Mouse (Mus musculus): ENCODE measurements around the gene Tmem95. TPM values are rescaled to one million over a fixed set of nuclear protein-coding genes. Genes with fewer than 3 reads are reported as not detected.

The Tmem95 gene
- total RNA-seq (2023) = not detected

DNA sequence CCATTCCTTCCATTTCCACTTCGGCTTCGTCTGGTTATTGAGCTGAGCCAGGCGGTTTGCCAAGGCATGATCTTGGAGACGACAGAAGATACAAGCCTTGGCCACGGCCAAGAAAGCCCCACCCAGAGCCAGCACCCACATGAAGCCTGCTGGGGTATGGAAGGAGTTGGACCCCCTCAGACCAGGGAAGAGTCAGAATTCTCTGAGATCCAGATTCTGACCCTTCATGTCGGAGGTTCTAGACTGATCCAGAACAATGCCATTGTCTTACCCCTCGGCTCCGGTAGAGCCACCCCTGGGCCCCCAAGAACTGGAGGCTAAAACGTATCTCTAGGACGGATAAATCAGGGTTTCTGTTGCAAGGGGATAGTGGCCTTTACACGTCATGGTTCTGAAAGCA, at the start of gene Tmem95:
TSS of gene Tmem95 (minus strand) at position 141 of the 400 bp plus-strand sequence.

DNA sequence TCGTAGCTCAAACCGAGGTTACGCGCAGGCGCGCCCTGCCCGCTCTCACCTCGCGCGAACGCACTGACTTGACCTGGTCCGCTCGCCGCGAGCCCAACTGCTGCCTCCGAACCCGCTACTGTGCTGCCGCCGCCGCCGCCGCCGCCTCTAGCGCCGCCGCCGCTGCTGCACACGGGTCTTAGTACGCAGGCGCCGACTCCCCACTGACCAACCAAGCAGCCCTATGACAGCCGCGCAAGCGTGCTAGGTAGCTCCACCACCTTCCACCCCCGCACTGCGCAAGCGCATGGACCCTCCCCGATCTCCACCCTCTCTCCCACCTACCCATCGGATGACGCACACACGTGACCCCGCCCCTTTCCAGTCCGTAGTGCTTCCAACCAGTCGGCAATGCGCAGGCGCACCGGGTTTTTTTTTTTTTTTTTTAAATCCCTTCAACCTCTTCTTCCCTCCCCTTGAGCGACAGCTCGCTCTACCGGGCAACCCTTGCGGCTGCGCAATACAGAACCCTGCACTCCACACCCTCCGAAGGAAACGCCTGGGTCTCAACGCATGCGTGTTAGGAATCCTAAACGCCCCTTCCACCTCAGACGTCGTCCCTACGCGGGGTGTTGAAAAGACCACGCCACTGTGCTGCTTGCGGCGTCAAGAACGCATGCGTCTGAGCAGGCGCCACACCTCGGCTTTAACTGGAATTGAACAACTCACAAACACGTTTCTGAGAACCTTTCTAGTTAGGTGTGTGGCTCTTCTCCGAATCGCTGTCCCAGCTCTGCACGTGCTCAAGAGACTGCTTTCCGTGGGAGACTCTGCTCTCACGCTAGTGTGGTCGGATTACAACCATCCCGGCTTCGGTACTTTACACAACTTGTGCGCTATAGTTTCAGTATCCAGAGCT, 43.5 kb upstream of the Tmem95 start, which contains the start of gene Eif5a:
TSS of gene Eif5a (minus strand) at position 845 of the 898 bp plus-strand sequence.

DNA sequence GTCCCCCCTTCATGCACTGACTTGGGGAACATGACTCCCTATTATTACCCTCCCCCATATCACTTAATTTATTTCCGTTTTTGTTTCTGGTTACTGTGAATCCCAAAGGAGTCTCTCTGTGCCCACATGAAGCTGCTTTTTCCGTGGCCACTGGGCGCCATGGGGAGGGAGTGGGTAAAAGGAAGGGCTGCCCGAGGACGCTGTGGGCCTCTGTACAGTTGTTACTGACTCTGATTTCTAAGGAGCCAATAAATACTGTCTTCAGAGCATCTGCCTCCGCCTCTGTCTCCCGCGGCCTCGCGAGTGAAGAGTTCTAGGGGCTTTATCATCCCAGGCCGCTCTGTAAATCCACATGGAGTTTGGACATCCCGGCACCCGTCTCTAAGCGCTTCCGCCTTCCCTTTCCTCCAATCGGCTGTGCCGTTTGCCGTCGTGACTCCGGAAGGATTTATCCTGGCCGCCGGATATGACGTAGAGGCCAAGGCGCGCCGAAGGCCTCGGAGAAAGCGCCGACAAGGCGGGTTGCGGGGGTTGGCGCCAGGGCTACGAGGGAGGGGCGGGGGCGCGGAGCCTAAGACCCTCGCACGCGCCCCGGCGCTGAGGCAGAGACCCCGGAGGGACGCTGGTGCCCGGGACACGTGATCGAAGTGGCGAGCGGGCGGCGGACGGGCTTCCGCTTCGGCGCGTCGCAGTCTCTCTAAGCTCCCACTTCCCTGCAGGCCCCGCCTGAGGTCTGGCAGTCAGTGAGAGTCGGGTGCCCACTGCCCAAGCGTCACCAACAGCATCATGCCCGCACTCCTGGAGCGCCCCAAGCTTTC, 35.9 kb upstream of the Tmem95 start, which contains the start of gene Gps2:
TSS of gene Gps2 (plus strand) at position 335 of the 818 bp plus-strand sequence.

DNA sequence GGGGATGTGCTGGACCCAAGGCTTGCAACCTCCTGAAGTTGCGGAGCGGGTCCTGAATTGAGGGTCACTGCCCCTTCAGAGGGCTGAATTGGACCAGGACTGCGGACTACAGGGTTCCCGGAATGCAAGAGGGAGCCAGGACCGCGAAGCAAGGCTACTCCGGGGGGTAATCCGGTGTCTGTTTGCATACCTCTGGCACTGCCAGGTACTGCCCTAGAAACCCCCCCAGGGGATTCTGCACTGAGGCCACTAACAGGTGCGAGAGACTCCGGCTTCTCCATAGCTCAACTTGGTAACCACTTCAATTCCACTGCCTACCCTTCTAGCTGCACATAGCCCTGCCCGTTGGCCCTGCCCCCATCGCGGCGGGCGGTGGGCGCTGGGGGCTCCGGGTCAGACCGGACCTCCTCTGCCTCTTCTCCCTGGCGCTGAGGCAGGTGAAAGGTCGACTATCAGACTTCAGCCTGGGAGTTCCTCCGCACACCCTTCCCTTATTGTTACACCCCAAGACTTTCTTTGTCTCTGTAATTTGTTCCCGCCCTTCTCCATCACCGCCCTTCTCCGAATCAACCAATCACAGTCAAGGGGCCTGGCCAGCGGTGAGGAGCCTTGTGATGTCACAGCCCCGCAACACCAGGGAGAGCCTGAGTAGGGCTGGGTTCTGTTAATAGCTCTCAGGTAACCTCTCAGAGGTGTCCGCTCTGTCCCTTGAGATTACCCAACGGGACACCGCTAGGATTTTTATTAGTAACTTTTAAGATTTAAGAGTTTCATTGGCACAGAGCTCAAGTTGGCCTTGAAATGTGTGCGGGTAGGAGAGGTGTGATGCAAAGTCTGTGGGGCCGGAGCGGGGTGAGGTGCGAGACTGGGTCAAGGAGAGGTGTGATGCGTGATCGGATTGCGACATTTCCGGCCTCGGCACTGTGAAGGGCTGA, 22.9 kb upstream of the Tmem95 start, which contains the start of the genes 2810408A11Rik and Neurl4:
TSS of gene 2810408A11Rik (minus strand) at position 517 of the 935 bp plus-strand sequence.
TSS of gene Neurl4 (plus strand) at position 602 of the 935 bp plus-strand sequence.

DNA sequence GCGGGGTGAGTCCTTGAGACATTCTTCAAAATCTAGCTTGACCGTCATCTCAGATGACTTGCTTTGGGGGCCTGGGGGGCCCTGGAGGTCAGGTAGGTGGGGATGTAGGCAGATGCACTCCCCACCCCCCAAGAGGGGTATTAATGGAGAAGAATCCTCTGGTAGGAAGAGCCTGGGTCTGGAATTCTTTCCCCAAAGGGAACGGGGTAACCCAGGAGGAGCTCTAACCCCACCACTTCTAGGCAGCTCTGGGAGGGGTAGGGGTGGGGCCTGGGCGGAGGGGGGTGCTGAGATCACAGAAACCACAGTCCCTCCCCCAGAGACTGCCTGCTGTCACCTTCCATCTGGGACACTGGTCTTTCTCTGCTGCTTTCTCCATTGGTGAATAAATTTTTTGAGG, 17.5 kb upstream of the Tmem95 start, which contains the start of gene Acap1:
TSS of gene Acap1 (minus strand) at position 249 of the 400 bp plus-strand sequence.

DNA sequence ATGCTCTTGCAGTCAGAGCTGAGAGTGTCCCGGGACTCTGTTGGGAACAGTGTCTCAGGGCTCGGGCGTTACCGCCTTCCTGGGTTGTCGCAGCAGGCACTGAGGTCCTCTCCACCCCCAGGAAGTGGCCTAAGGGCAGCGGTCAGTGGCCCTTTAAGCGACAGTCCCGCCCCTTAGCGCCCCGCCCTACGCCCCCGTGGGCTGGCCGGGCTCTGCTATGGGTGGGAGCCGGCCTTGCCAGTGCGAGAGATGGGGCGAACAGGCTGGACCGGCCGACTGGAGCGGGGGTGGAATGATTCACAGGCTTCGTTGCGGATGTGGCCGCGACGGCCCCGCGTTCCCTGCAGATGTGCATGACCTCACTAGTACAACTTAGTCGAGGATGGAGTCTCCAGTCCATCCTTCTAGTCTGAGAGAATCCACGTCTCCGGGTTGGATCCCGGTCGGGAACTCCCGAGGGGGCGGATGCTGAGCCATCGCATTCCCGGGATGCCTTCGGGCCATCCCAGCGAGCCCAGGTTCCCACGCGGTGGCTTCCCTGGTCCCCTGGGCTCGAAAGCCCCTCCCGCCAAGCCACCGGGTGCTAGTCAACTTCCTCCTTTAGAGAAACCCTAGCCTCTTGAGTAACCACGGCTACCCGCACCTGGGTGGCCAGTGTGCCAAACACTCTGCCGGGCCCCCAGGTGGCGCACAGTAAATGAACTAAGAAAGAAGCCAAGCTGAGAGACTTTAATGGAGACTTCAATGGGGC, 3.2 kb upstream of the Tmem95 start, which contains the start of gene Kctd11:
TSS of gene Kctd11 (minus strand) at position 554 of the 751 bp plus-strand sequence.

DNA sequence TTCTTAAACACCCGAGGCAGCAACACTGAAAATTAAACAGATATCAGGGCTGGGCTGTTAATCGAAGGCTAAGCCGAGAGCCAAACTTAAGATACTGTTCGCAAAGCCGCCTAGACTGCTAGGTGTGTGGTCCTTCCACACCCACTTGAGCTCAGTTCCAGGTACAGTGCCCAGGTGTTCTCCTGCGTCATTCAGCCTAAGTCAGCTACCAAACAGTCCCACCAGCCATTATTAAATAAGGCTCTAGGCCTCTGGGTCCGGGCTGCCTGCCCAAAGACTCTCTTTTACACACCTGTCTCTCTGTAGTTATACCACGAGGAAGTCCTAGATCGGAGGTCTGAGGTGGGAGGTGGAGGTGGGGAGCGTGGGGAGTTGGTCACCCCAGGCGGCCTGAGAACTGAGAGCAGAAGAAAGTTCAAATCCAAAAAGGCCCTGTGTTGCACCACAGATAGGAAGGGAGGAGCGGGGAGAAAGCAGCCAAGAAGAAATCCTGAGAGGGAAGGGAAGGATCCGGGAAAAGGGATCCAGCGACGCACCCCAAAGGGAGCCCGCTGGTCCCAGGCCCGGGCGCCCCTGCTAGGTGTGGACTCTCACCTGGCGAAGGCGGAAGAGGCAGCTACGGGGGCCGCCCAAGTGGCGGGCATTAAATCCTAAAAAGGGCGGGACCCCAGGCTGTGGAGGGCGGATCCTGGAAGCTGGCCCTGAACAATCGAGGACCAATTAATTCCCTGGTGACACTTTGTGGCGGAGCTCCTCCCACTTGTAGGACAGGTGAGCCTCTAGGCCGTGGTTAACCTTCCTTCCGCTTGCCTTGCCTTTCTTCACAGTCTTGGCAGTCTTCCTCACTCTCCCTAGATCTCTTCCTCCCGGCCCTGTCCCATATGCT, 19.5 kb downstream of the Tmem95 start, which contains the start of gene Tnk1:
TSS of gene Tnk1 (minus strand) at position 618 of the 886 bp plus-strand sequence.

DNA sequence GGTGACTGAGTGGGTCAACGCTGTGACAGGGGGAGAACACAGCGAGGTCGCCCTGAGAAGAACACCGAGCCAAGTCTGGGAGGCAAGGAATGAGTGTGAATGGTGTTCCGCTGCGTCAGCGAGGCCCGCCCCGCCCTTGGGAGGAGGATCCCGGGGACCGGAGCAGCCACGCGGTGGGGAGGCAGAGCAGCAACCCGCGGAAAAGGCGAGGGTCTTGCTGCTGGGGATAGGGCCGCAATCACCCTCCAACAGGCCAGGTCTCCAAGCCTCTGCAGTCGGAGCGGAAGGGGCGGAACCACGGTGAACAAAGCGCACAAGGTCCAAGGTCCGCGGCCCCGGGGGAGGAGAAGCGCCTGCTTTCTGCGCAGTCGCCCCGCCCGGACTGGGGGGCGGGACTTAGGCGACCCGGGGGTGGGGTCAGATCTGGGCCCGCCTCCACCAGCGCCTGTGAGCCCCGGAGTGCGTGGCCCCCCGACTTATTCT, 31.6 kb downstream of the Tmem95 start, which contains the start of gene Plscr3:
TSS of gene Plscr3 (plus strand) at position 179 of the 483 bp plus-strand sequence.

DNA sequence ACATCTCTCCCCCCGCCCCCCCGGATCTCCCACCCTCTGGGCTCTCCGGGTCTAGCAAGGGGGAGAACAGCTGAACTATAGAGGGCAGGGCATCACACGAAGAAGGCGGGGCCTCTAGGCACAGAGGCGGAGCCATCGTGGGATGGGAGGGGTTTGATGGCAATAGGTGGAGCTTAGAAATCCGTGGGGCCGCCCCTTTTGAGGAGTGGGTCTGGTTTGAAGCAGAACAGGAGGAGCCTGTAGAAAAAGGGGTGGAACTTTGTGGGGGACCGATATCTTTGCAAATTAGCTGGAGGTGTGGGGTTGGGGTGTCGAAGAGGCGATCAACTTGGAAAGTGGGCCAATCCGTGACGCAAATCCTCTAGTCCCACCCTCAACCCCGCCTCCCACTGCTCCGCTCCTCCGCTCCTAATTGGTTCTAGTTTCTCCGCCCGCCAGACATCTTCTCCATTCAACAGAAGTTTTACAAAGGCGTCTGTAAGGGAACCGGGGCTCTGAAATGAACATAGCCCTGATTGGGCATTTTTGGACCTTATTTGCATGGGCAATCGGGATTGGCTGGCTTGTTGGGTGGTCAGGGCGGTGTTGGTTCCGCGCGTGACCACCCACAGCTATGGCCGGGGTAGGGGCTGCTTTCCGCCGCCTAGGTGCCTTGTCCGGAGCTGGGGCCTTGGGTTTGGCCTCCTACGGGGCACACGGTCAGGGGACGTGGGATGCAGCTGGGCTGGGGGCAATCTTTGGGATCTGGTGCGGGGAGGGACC, 39.7 kb downstream of the Tmem95 start, which contains the start of gene Tmem256:
TSS of gene Tmem256 (plus strand) at position 563 of the 762 bp plus-strand sequence.

DNA sequence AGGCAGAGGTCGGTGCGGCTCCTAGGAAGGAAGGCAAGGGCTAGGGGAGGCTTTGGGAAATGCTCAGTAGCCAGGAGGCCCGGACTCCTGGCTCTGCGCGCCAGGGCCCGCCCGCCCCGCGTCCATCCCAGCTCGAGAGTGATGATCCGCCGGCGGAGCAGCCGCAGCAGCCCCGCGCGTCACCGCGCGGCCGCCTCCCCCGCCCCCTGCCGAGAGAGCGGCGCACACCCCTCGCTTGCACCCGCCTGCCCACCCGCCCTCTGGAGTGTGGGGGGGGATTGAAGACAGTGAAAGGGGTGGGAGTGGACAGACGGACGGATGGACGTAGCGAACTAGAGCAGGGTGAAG, 40.2 kb downstream of the Tmem95 start, which contains the start of gene Nlgn2:
TSS of gene Nlgn2 (minus strand) at position 181 of the 348 bp plus-strand sequence.

Other genes with a start within 250 kb of the Tmem95 start
- 10 to 100 TPM; 77.7 to 93.7 TPM for gene Fxr2, start 245.0 kb downstream of the Tmem95 start, total RNA-seq (2023)
- gene Sox15, start 222.7 kb downstream of the Tmem95 start, total RNA-seq (2023) = under 1 TPM; 0.71 to 0.90 TPM
- gene Mpdu1, start 215.4 kb downstream of the Tmem95 start, total RNA-seq (2023) = 10 to 100 TPM; 69.8 to 73.0 TPM
- 10 to 100 TPM; 13.1 to 17.2 TPM for gene Cd68, start 211.9 kb downstream of the Tmem95 start, total RNA-seq (2023)
- 100 to 1,000 TPM; 875 to 923 TPM for gene Eif4a1, start 205.6 kb downstream of the Tmem95 start, total RNA-seq (2023)
- gene Senp3, start 195.9 kb downstream of the Tmem95 start, total RNA-seq (2023) = 100 to 1,000 TPM in 1 of 2 experiments, 10 to 100 TPM in 1; 99.8 to 112 TPM
- gene Tnfsf13, start 192.2 kb downstream of the Tmem95 start, total RNA-seq (2023) = not detected
- gene Tnfsf12, start 182.2 kb downstream of the Tmem95 start, total RNA-seq (2023) = 1 to 10 TPM in 1 of 2 experiments, under 1 TPM in 1; 0.47 to 1.3 TPM
- gene Tnfsfm13, start 181.9 kb downstream of the Tmem95 start, total RNA-seq (2023) = under 1 TPM in 1 of 2 experiments, not detected in 1; 0.36 TPM
- 100 to 1,000 TPM; 156 to 172 TPM for gene Polr2a, start 119.4 kb downstream of the Tmem95 start, total RNA-seq (2023)
- not detected for gene Slc35g3, start 116.0 kb downstream of the Tmem95 start, total RNA-seq (2023)
- gene Zbtb4, start 112.1 kb downstream of the Tmem95 start, total RNA-seq (2023) = 10 to 100 TPM; 46.9 to 48.0 TPM
- 1 to 10 TPM; 3.7 to 4.6 TPM for gene Chrnb1, start 82.1 kb downstream of the Tmem95 start, total RNA-seq (2023)
- gene Fgf11, start 76.2 kb downstream of the Tmem95 start, total RNA-seq (2023) = not detected
- not detected for gene Tmem102, start 72.4 kb downstream of the Tmem95 start, total RNA-seq (2023)
- not detected for gene Gm39566, start 62.7 kb downstream of the Tmem95 start, total RNA-seq (2023)
- gene Spem2, start 59.6 kb downstream of the Tmem95 start, total RNA-seq (2023) = not detected
- not detected for gene Spem1, start 55.8 kb downstream of the Tmem95 start, total RNA-seq (2023)
- 1 to 10 TPM in 1 of 2 experiments, under 1 TPM in 1; 0.95 to 1.3 TPM for gene Nlgn2, start 40.2 kb downstream of the Tmem95 start, total RNA-seq (2023)
- 10 to 100 TPM; 18.6 to 19.6 TPM for gene Tmem256, start 39.5 kb downstream of the Tmem95 start, total RNA-seq (2023)
- 10 to 100 TPM; 13.7 to 17.8 TPM for gene Plscr3, start 31.6 kb downstream of the Tmem95 start, total RNA-seq (2023)
- gene Tnk1, start 19.3 kb downstream of the Tmem95 start, total RNA-seq (2023) = not detected
- 1 to 10 TPM; 1.5 to 2.1 TPM for gene Kctd11, start 3.4 kb upstream of the Tmem95 start, total RNA-seq (2023)
- gene Acap1, start 17.5 kb upstream of the Tmem95 start, total RNA-seq (2023) = 100 to 1,000 TPM; 462 TPM
- gene 2810408A11Rik, start 23.0 kb upstream of the Tmem95 start, total RNA-seq (2023) = 1 to 10 TPM; 3.5 to 3.6 TPM
- 10 to 100 TPM; 64.4 to 66.0 TPM for gene Neurl4, start 23.1 kb upstream of the Tmem95 start, total RNA-seq (2023)
- gene Gps2, start 35.9 kb upstream of the Tmem95 start, total RNA-seq (2023) = 100 to 1,000 TPM; 132 to 133 TPM
- gene Eif5a, start 43.9 kb upstream of the Tmem95 start, total RNA-seq (2023) = 100 to 1,000 TPM; 389 to 417 TPM
- gene Ybx2, start 57.8 kb upstream of the Tmem95 start, total RNA-seq (2023) = not detected
- not detected for gene Slc2a4, start 70.2 kb upstream of the Tmem95 start, total RNA-seq (2023)
- not detected for gene Cldn7, start 86.8 kb upstream of the Tmem95 start, total RNA-seq (2023)
- gene Ctdnep1, start 103.1 kb upstream of the Tmem95 start, total RNA-seq (2023) = 100 to 1,000 TPM; 113 to 123 TPM
- 10 to 100 TPM; 36.1 to 48.5 TPM for gene Elp5, start 104.5 kb upstream of the Tmem95 start, total RNA-seq (2023)
- gene Gabarap, start 113.1 kb upstream of the Tmem95 start, total RNA-seq (2023) = 100 to 1,000 TPM; 182 to 187 TPM
- 10 to 100 TPM; 64.4 to 67.2 TPM for gene Phf23, start 117.8 kb upstream of the Tmem95 start, total RNA-seq (2023)
- gene Dvl2, start 122.6 kb upstream of the Tmem95 start, total RNA-seq (2023) = 10 to 100 TPM; 40.8 to 42.1 TPM
- gene Acadvl, start 137.4 kb upstream of the Tmem95 start, total RNA-seq (2023) = 10 to 100 TPM; 62.0 to 75.3 TPM
- gene Dlg4, start 138.9 kb upstream of the Tmem95 start, total RNA-seq (2023) = 10 to 100 TPM; 36.4 to 38.1 TPM
- not detected for gene Asgr1, start 176.1 kb upstream of the Tmem95 start, total RNA-seq (2023)
- not detected for gene Asgr2, start 214.6 kb upstream of the Tmem95 start, total RNA-seq (2023)

Data from T-cell, adult 66 days (primary cell).